Mouse (Mus musculus) cerebellum, adult 11 months (tissue): Measurements from ENCODE around the gene Slc12a8.

Experiments used
- DNase-seq: peaks from one replicate; pipeline ENCODE4 v3.0.0; 2022

The Slc12a8 gene

GRCm38 (mm10) chr16:33615986-33616385 is 98.9 kb downstream of the Slc12a8 start:
- DNase-seq: no peak

GRCm38 (mm10) chr16:33621836-33622235 is 104.7 kb downstream of the Slc12a8 start:
- no peak for DNase-seq

GRCm38 (mm10) chr16:33624586-33624985 is 107.5 kb downstream of the Slc12a8 start:
- DNase-seq: no peak

- no peak for DNase-seq
Observed at GRCm38 (mm10) chr16:33629539-33629938, 112.4 kb downstream of the Slc12a8 start.

- no peak for DNase-seq
Observed at GRCm38 (mm10) chr16:33635836-33636595, 118.9 kb downstream of the Slc12a8 start.

- DNase-seq: no peak
Observed at GRCm38 (mm10) chr16:33641779-33642178, 124.7 kb downstream of the Slc12a8 start.

GRCm38 (mm10) chr16:33653116-33653515 is 136.0 kb downstream of the Slc12a8 start:
- DNase-seq: no peak

- DNase-seq: no peak
Observed at GRCm38 (mm10) chr16:33655443-33655842, 138.3 kb downstream of the Slc12a8 start.

- no peak for DNase-seq
Observed at GRCm38 (mm10) chr16:33657191-33657590, 140.1 kb downstream of the Slc12a8 start.

GRCm38 (mm10) chr16:33658121-33658520 is 141.0 kb downstream of the Slc12a8 start:
- DNase-seq: no peak

GRCm38 (mm10) chr16:33659521-33659920 is 142.4 kb downstream of the Slc12a8 start:
- DNase-seq: peak; percentile 46

GRCm38 (mm10) chr16:33660125-33660524 is 143.0 kb downstream of the Slc12a8 start:
- DNase-seq: no peak

- no peak for DNase-seq
Observed at GRCm38 (mm10) chr16:33662841-33663240, 145.7 kb downstream of the Slc12a8 start.

- DNase-seq: no peak
Observed at GRCm38 (mm10) chr16:33666226-33666625, 149.1 kb downstream of the Slc12a8 start.

- DNase-seq: no peak
Observed at GRCm38 (mm10) chr16:33666985-33667538, 149.9 kb downstream of the Slc12a8 start.

- DNase-seq: no peak
Observed at GRCm38 (mm10) chr16:33668448-33668847, 151.3 kb downstream of the Slc12a8 start.

- no peak for DNase-seq
Observed at GRCm38 (mm10) chr16:33669072-33669471, 151.9 kb downstream of the Slc12a8 start.

- peak; percentile 88 for DNase-seq
Observed at GRCm38 (mm10) chr16:33670340-33670739, 153.2 kb downstream of the Slc12a8 start.

- no peak for DNase-seq
Observed at GRCm38 (mm10) chr16:33670933-33671332, 153.8 kb downstream of the Slc12a8 start.

- no peak for DNase-seq
Observed at GRCm38 (mm10) chr16:33672188-33672587, 155.1 kb downstream of the Slc12a8 start.

- no peak for DNase-seq
Observed at GRCm38 (mm10) chr16:33672643-33673042, 155.5 kb downstream of the Slc12a8 start.

GRCm38 (mm10) chr16:33673530-33674109 is 156.5 kb downstream of the Slc12a8 start:
- DNase-seq: no peak

GRCm38 (mm10) chr16:33675151-33675847 is 158.2 kb downstream of the Slc12a8 start:
- no peak for DNase-seq

GRCm38 (mm10) chr16:33675848-33676184 is 158.7 kb downstream of the Slc12a8 start:
- DNase-seq: no peak
